Mouse (Mus musculus): ENCODE results near the gene Zc3h15.
"Not testable (repeated sequence)": the region's sequence is repeated elsewhere in the genome, so short reads cannot be mapped to it uniquely, and the experiment has no call there.

The Zc3h15 gene

GRCm38 (mm10) chr2:83644276-83645252, at the start of gene Zc3h15:
TSS of gene Zc3h15 (plus strand) at chr2:83644435.
- DNase-seq, result peak; percentile 93

GRCm38 (mm10) chr2:83620558-83621367, 23.5 kb upstream of the Zc3h15 start:
- no peak for DNase-seq

- DNase-seq, result no peak
These were observed 22.7 kb upstream of the Zc3h15 start for GRCm38 (mm10) chr2:83621511-83621910.

GRCm38 (mm10) chr2:83622792-83623191, 21.4 kb upstream of the Zc3h15 start:
- no peak for DNase-seq

- no peak for DNase-seq
These were observed 20.2 kb upstream of the Zc3h15 start for GRCm38 (mm10) chr2:83624045-83624444.

GRCm38 (mm10) chr2:83625226-83626108, 18.8 kb upstream of the Zc3h15 start:
- DNase-seq, result peak; percentile 74

- DNase-seq, result no peak
These were observed 17.4 kb upstream of the Zc3h15 start for GRCm38 (mm10) chr2:83626881-83627280.

GRCm38 (mm10) chr2:83627495-83627894, 16.7 kb upstream of the Zc3h15 start:
- DNase-seq, result no peak

GRCm38 (mm10) chr2:83627932-83628331, 16.3 kb upstream of the Zc3h15 start:
- DNase-seq, result no peak

GRCm38 (mm10) chr2:83641993-83642392, 2.2 kb upstream of the Zc3h15 start:
- DNase-seq, result no peak

GRCm38 (mm10) chr2:83648916-83649315, 4.7 kb downstream of the Zc3h15 start:
- no peak for DNase-seq

- DNase-seq, result no peak
These were observed 8.4 kb downstream of the Zc3h15 start for GRCm38 (mm10) chr2:83652606-83653005.

- no peak for DNase-seq
These were observed 15.0 kb downstream of the Zc3h15 start for GRCm38 (mm10) chr2:83659279-83659678.

- no peak for DNase-seq
These were observed 15.9 kb downstream of the Zc3h15 start for GRCm38 (mm10) chr2:83660114-83660513.

- no peak for DNase-seq
These were observed 17.1 kb downstream of the Zc3h15 start for GRCm38 (mm10) chr2:83661351-83661750.

- not testable (repeated sequence) for DNase-seq
These were observed 20.8 kb downstream of the Zc3h15 start for GRCm38 (mm10) chr2:83665051-83665450.

GRCm38 (mm10) chr2:83667430-83667829, 23.2 kb downstream of the Zc3h15 start:
- no peak for DNase-seq

GRCm38 (mm10) chr2:83668052-83668451, 23.8 kb downstream of the Zc3h15 start:
- DNase-seq, result no peak

- no peak for DNase-seq
These were observed 25.8 kb downstream of the Zc3h15 start for GRCm38 (mm10) chr2:83669988-83670387.

GRCm38 (mm10) chr2:83671843-83672242, 27.6 kb downstream of the Zc3h15 start:
- no peak for DNase-seq

GRCm38 (mm10) chr2:83673067-83673466, 28.8 kb downstream of the Zc3h15 start:
- DNase-seq, result no peak

GRCm38 (mm10) chr2:83673843-83674242, 29.6 kb downstream of the Zc3h15 start:
- DNase-seq, result no peak

GRCm38 (mm10) chr2:83674421-83674820, 30.2 kb downstream of the Zc3h15 start:
- DNase-seq, result no peak
